Mouse (Mus musculus): Measurements from ENCODE around the gene Coro1b.

- TF ChIP-seq ZC3H11A (IDR thresholded peaks at IDR 0.05; ENCODE audit: borderline replicate concordance, low read depth, low read length) (no peak), ZNF384 (IDR thresholded peaks at IDR 0.05; ENCODE audit: low read depth, low read length) (no peak), CHD2 (IDR thresholded peaks at IDR 0.05; ENCODE audit: low read depth, low read length) (no peak)
These were observed 400 bp downstream of the Coro1b start for GRCm38 (mm10) chr19:4148819-4149218.
